Mouse (Mus musculus): ENCODE data around the gene Cdh13.

Cdh13 gene

DNA sequence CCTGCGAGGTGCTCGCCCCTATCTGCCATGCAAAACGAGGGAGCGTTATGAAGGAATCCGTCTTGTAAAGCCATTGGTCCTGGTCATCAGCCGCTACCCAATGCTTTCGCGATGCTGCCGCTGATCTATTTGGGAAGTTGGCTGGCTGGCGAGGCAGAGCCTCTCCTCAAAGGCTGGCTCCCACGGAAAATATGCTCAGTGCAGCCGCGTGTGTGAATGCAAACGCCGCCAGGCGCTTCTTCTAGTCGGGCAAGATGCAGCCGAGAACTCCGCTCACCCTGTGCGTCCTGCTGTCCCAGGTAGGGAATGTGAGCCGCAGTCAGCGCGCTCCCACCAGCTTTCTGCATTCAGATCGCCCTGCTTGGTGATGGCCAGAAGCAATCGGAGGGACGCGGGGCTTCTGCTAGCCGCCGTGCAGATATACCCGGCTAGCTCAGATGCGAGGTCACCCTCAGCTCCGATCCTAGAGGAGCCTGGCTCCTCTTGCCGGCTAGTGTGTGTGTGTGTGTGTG is at the start of gene Cdh13:
Cdh13 (plus strand) TSS at position 134 of the 512 bp plus-strand sequence.
- DNase-seq (ENCODE audit: low read depth, low spot score): peak; percentile 56

DNA sequence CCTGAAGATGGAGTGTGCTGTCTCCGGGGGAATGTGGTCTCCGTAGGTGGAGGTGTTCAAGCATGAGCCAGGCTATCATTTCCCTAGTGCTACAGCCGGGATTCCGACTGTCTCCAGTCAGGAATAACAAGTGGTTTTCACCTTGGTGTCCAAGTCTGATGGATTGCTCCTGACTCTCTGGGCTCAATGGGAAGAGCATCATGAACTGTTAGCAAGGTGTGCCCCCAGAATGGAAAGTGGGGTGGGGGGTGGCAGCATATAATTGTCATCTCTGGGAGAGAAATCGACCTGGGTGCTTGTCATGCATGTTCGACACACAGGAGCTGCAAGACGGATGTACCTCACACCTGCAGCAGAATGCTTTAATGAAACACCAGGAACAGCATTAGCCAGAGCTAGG is 47.9 kb upstream of the Cdh13 start:
- DNase-seq (ENCODE audit: low read depth, low spot score): no peak

DNA sequence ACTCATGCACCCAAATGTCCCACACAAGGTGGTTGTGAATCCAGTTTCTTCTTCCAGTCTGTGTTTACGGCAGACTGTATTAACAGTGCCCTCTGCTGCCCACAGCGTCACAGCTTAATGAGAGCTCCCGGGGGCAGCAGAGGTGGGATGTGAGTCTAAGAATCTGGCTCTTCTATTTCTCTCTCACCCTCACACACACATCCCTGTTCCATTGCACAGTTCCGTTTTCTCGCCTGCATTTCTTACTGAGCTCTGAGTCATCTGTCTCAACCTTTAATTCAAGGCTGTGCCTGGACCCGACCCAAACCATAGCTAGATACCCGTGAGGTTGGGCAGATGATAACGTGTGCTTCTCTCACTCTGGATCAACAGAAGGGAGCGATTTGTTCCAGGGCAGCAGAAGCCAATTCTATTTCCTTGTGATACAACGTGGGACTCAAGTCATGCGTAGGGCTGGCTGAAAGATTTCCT is 46.3 kb upstream of the Cdh13 start:
- no peak for DNase-seq (ENCODE audit: low read depth, low spot score)

DNA sequence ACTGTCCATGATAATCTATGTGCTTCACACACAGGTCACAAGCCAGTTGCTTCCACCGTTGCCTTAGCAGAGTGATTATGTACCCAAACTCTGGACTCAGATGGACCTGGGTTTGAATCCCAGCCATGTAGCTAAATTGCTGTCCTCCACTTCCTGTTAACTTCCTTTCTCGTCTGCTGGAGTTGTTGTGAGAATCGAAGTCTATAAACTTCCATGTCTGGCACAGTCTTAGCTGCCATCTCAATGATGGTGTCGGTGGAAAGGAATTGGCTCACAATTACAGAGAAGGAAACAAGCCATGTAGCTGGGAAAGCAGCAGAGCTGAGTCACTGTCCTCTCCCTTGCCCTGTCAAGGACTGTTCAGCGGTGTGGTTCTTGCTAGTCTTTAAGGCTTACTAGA is 45.4 kb upstream of the Cdh13 start:
- no peak for DNase-seq (ENCODE audit: low read depth, low spot score)

DNA sequence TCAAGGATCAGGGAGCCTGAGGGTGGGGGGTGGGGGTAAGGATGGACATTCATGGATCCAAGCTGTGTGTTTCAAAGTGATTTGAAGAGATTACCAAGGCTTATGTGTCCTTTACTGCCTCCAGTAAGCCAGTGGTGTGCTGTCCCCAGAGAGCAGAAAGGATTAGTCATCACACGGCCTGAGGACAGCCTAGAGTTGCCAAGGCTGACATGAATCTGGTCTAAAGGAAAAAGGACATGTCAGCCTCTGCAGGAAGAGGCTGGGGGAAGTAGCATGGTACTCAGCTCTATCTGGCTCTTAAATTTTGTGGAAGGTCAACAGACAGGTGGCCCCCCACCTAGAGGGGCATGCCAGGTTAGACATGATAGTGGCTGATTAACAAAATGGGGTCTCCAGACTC is 44.3 kb upstream of the Cdh13 start:
- no peak for DNase-seq (ENCODE audit: low read depth, low spot score)

DNA sequence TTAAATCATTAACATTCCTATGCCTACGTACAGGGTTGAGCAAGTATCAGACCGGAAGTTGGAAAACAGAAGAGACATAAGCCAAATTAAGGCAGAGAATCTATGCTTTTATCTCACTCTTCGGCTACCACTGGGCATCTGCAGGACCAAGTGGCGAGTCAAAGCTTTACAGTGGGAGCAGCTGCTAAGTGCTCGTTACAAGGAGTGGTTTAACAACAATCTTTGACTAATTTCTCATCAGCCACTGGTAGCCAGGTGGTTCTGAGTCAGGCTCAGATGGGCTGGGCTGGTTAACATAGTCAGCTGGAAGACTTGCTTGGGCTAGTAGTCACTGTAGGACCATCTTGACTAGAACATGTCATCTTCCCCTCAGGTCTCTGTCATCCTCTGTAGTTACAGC is 34.2 kb upstream of the Cdh13 start:
- no peak for DNase-seq (ENCODE audit: low read depth, low spot score)

DNA sequence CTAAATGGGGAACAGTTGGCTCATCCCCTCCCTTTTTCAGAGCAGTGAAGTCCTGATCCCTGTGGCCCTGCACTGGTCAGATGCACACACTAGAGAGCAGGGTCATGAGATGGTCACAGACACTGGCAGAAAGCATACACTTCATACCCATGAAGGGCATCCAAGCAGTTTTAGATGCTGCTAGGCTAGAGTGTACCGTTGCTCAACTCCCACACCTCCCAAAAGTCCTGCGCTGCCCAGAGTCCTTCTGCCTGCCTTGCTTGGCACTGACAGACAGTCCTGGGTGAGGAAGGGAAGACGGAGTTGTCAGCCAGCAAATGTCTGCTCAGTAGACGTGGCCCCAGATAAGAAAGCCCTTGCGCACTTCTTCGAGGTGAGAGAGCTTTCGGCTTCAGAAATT is 33.6 kb upstream of the Cdh13 start:
- no peak for DNase-seq (ENCODE audit: low read depth, low spot score)

DNA sequence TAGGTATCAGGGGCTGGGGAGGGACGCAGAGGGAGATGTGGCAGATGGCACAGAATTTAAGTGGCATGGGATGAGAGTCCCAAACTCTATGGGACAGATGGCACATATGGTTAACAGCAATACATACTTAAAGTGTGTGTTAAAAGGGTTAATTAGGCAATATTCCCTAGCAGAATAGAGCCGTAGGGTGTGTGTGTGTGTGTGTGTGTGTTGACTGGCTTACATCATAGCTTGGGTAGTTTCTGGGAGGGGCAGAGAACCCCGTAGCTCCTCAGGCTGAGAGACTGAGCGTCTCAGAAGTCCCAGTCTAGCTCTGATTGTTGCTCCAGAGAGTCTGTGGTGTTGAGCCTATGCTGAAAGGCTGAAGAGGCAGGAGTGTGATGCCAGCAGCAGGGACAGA is 20.4 kb upstream of the Cdh13 start:
- no peak for DNase-seq (ENCODE audit: low read depth, low spot score)

DNA sequence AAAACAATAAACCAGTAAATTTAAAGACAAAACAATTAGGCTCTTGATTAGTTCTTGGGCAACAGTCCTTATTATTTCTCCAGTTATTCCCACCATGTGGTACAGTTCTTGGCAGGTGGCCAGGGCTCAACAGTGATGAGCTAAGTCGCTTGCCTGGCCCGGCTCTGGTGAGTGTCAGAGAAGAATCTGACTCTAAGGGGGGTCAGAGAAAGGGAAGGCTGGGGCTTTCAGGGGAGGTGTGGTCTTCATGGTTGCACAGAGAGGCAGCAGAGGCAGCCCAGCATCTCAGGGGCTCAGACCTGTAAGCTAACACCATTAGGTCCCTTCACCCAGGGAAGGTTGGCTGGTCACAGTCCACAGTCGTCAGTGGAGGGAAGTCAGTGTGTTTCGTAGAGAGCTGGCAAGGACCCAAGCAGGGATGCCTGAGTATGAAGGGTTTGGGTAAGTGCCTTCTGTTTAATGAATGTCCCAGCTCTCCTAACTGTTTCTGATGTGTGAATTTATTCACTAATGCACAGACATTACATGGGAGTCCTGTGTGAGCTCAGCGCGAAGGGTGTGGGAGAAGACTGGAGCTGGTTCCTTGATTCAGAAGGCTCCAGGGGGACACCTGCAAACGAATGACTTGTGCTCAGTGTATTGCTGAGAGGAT is 12.7 kb upstream of the Cdh13 start:
- DNase-seq (ENCODE audit: low read depth, low spot score): no peak

DNA sequence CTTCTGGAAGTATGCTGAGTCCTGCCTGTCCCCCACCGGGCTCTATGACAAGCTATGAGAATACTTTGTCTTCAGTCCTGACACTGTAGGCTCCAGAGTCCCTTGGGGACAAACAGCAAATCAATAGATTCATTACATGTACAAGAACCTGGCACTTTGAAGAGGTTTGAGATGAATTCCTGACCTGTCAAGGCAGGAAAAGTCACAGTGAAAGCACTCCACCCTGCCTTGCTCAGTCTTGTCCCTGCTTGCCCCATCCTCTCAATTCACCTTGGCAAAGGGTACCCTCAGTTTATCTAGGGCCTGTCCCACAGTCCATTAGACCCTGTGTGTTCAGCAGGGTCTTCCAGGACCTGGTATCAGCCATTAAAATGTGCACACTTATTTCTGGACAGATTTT is 11.0 kb upstream of the Cdh13 start:
- DNase-seq (ENCODE audit: low read depth, low spot score): no peak

DNA sequence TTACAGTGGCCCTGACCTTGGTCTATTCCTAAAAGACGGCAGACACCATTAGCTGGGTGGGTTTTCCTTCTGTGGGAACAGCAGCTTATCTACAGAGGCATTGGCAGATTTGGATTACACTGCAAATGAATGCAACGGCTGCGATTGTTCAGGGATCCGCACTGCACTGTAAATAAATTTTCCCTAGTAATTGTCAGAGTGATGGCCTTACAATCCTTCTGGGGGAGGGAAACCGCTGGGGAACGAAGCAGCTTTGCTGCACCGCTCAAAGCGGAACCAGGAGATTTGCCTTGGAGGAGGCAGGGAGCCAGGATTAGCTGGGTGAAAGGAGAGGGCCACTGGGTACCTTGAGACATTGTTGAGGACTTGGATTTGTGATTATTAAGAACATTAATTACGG is 9.3 kb upstream of the Cdh13 start:
- peak; percentile 13 for DNase-seq (ENCODE audit: low read depth, low spot score)

DNA sequence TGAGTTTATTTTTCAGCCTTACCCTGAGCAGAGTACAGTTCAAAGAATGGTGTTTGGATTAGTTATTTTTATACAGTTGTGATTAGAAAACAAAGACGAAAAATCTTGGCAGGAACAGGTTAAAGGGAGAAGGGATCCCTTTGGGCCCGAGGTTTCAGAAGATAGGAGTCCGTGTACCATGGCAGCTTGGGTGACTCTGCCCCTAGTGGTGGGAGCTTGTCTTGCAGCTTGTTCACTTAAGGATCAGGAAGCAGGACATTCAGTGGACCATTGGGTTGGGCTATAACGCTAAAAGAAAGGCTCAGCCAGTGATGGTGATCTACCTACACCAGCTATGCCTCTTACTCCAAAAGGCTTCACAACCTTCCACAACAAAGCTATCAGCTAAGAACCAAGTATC is 8.8 kb upstream of the Cdh13 start:
- peak; percentile 85 for DNase-seq (ENCODE audit: low read depth, low spot score)

DNA sequence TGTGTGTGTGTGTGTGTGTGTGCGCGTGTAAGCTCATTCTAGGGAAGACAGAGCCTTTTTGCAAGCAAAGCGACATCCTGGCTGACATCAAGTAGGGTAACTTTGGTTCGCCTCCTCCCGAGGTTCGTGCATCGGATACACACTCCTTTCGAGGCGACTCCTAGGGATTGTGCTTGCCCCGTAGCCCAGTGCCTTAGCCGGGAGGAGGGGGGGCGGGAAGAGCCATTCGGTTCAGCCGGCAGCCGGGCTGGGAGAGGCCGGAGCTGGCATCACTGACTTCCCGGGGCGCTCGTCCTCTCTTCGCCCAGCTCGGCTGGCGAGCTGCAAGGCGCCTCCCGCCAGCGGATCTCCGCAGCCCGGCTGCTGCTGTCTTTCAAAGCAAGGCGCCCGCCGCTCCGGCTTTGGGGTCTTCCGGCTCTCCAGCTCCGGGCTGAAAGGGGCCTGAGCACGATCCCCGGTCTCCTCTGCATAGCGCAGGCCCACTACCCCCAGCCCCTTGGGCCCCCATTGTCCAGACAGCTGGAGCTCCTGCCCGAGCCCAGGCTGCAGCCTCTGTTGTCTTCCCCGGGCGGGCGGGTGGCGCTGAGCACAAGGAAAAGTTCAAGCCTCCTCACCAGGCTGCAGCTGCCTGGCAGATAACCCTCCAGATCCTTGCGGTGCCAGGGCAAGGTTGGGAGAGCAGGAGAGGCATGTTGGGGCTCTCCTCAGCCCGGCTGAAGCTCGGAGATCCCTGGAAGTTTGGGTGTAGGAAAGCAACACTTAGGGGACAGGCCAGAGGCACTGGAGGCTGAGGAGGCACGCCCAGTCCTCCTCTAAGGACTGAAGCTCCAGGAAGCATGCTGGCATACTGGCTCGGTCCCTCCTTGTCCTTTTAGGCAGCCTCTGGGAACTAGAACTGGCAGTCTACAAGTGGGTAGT is 838 bp downstream of the Cdh13 start:
- peak; percentile 40 for DNase-seq (ENCODE audit: low read depth, low spot score)

DNA sequence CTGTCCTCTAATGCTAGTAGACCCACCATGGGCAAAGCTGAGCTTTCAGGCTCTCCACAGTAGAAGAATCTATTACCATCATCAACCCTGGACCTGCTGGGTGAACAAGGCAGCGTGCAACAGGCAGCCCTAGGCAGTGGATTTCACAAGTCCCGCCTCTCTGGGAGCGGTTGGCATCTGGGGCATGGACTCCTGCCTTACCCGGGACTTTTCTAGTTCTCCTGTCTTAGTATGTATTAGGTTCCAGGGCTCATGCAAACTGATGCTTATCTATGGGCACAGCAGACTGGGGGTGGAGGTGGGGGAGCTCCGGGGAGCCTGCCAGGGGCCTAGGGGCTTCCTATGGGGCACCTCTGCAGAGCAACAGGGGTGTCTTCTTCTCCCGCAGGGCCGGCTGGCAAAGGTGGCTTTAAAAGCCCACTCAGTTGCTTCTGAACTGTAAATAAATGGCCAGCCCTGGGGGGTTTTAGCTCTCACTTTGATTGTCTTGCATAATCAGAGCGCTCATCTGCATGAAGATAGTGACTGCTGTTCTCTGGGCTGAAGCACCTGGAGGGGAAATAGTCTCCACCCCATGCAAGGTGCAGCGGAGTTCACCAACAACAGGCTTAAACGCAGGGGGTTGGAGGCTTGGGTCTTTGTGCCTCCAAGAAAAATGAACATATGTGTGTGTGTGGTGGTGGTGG is 2.2 kb downstream of the Cdh13 start:
- DNase-seq (ENCODE audit: low read depth, low spot score): peak; percentile 25

DNA sequence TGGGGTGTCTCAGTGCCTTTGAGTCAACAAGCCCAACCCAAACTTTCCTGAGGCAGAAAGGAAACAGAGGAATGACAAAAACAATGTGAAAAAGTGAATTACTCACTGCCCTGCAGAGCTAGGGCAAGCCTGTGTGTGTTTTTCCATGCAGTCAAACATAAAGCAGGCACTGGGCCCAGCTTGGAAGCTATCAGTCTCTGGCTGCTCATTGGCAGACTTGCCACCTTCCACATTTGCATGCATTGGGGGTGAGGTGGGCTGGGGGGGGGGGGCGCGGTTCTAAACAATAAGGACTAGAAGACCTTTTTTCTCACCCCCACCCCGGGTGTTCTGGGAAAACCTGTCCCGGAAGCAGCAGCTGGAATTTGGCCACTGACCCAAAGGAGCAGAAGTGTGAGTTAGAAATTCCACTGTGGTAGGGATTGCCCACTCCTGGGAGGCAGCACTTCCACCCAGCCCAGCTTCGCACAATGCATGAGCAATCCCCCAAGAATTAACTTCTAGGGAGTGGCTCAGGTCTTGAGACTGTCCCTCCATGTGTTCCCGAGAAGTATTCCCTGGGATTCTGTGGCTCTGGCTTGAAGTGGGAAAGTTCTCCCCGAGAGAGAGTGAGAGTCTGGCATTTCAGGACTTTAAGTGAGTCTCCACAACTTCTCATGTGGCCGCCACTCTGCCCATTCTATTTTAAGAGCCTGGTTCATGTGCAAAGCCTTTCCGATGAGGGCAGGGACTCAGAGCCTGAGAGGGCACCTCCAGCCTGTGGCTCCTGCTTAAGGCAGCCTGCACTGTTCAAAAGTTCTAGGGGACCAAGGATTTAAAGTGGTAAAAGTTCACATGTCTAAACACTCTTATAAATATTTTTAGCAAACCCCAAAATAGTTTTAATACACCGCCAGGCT is 3.0 kb downstream of the Cdh13 start:
- DNase-seq (ENCODE audit: low read depth, low spot score): peak; percentile 84

DNA sequence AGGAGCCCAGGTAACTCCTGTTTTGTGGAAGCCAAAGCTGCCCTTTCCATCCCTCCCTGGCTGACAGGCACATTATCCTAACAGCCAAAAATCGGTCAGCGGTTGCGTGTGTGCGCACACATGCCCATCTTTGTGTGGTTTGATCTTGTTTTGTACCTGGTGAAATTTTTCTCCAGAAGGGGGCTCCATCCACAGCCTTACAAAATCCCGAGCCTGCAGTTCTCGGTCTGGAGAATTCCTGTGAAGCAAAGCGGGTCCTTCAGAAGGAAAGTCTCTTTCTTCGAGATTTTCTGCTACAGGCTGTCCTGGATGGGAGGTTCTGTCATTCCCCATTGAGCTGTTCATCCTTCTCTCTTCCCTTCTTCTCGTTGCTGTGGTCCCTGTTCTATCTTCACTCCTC is 4.0 kb downstream of the Cdh13 start:
- DNase-seq (ENCODE audit: low read depth, low spot score): peak; percentile 38

DNA sequence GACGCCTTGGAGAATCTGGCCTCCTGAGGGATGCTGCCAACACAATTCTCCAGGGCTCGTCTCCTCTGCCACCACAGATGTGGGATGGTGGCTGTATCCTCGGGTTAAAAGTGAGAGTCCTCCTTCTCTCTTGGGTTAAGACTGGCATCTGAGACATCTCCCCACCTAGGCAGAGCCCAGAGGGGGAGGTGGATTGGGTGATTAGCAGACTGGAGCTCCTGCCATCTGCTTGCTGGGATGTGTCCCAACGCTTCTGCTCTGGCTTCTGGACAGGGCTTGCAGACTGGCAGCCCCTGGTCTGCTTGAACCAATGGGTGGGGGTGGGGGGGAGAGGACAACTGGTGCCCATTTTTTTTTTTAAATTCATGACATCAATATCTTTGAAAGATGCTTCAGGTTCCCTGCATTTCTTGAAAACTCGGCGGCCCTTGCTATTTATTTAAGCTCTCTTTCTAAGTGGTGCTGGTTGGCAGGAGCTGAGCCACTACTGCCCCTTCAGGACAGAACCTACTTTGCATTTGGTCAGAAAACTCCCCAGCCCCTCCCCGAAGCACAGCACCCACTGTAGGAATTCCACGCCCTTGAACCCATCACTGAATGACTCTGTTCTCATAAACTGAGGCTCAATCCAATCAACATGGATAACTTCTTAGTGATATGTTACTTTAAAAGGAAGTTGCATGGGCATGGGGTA is 4.9 kb downstream of the Cdh13 start:
- DNase-seq (ENCODE audit: low read depth, low spot score): peak; percentile 19

DNA sequence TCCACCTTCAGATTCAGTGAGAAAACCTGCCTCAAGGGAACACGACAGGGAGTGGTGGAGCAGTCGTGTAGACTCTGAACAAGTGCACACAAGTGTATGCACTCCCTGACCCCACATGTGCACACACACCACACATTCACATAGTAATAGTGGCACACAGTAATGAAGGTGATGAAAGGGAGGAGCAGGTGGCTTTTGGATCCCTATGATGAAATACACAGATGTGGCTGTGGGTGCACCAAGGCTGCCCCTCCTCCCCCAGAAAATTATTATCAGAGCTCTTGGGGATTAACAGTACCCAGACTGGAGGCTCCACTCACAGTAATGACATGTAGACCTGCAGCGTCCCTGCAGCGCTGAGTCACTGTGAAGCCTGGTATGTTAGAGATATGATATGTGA is 5.6 kb downstream of the Cdh13 start:
- DNase-seq (ENCODE audit: low read depth, low spot score): no peak

DNA sequence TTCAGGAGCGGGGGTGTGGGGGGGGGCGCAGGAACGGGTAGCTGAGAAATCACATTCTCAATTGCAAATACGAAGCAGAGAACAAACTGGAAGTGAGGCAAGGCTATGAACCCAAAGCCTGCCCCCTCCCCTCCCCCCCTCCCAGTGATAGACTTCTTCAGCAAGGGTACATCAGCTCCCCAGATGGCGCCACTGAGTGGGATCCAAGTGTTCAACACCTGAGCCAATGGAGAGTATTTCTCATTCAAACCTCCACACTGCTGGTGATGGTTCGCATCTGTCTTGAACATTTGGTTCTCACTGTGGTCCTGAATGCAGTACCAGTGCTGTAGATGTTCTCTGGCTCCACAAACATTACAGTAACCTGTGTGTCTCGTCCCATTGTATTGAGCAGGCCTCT is 6.0 kb downstream of the Cdh13 start:
- DNase-seq (ENCODE audit: low read depth, low spot score): no peak

DNA sequence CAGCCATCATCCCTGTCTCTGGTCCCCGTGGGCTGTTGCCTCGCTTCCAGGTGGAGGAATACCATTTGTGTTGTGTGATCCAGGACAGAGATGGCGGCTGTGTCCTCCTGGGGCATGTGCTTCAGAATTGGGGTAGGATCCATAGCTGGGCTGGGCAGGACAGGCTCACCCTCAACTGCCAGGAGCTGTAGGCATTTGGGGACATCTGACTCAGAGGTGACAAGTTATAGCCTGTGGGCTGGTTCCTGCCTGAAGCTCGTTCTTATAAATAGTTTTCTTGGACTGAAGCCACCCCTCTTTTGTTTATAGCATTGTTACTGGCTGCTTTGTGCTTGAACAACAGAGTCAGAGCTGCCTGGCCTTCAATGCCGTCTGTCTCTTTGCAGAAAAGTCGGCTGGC is 6.7 kb downstream of the Cdh13 start:
- no peak for DNase-seq (ENCODE audit: low read depth, low spot score)

DNA sequence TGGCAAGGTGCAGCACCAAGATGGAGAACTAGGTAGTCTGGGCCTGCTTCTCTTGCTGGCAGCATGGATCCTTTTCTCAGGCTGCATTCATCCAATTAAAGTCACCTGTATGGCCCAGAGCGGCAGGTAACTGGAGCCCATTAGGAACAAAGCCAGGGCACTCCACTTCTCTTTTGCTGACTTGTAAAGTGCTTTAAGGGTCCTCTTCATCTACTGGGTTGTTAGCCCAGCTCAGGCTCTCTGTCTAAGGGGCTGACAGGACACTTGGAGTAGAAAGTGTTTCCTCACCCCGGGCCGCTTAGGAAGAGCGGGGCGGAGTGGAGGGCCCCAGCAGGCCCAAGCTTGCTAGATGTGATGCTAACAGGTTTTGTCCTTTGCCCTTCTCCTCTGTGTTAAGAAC is 12.9 kb downstream of the Cdh13 start:
- DNase-seq (ENCODE audit: low read depth, low spot score): no peak
